Mouse (Mus musculus) bone marrow, adult 2 months (tissue): ENCODE data around the gene 0610010K14Rik. TPM values are rescaled to one million over a fixed set of nuclear protein-coding genes. Genes with fewer than 3 reads are reported as not detected.

ENCODE experiments used
- H3K27ac ChIP-seq: fragments of 200-500 bp; 2 replicates; pipeline ENCODE4 v1.5.1; 2012; ENCODE audit warnings: low read depth, mild to moderate bottlenecking, control low read depth, inconsistent platforms, low read length; ENCODE audit not compliant: control insufficient read depth, poor library complexity, insufficient read depth
- H3K4me1 ChIP-seq: fragments of 200-500 bp; 2 replicates; pipeline ENCODE4 v1.6.1; 2011; ENCODE audit warnings: low read length; ENCODE audit not compliant: control insufficient read depth, insufficient read depth
- H3K4me3 ChIP-seq: fragments of 200-500 bp; replicated peaks from 2 replicates; pipeline ENCODE3; 2011; ENCODE audit warnings: mild to moderate bottlenecking, low read depth, low read length, control low read depth; ENCODE audit not compliant: control insufficient read depth
- CTCF ChIP-seq: fragments of 200-500 bp; IDR thresholded peaks from 2 replicates; pipeline ENCODE4 v1.5.1; 2011; ENCODE audit warnings: low read length, control low read depth; ENCODE audit not compliant: control insufficient read depth, insufficient read depth
- POLR2A ChIP-seq: fragments of 200-500 bp; IDR thresholded peaks from 2 replicates; pipeline ENCODE4 v1.6.1; 2011; ENCODE audit warnings: low read depth, mild to moderate bottlenecking, control low read depth, low read length, borderline replicate concordance; ENCODE audit not compliant: control insufficient read depth
- WGBS: fragments of 180-500 bp; shearing (Covaris S2); methylation state at CpG from one replicate; pipeline ENCODE4 v1.1.7; 2018; 5-methylcytosine and 5-hydroxymethylcytosine counted together
- polyA plus RNA-seq: library from polyadenylated mRNA; stranded (reverse); fragments of >200 nt; gene quantifications from 2 replicates; pipeline ENCODE4 v1.2.4, GENCODE M21; 2011; ENCODE audit warnings: low replicate concordance; ENCODE audit not compliant: missing spikeins, insufficient read depth, insufficient read length

Gene 0610010K14Rik
- polyA plus RNA-seq, 1 experiment = 107 TPM

DNA sequence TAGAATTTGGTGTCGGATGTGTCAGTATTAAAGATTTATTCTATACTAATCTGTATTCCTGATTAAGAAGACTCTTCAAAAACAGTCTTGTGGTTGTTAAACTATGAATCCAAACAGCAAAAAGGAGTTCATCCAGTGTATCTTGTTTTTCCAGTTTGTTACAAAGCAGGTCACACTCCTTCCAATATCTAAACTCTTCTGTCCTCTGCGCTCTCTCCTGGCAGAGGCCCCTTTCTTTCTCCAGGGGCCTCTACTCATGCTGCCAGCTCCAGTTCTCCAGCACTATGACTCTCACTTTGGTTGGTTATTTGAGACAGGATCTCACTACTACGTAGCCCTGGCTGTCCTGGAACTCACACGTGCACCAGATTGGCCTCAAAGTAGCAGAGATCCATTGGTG, 28.1 kb upstream of the 0610010K14Rik start:
- WGBS = 77% methylated on average over 4 of the region's 4 CpGs
- H3K27ac ChIP-seq = no peak overlapping the region
- no peak overlapping the region for H3K4me3 ChIP-seq
- H3K4me1 ChIP-seq = no peaks in the 10 kb centered on the region
- TF ChIP-seq POLR2A (no peak), CTCF (no peak)

DNA sequence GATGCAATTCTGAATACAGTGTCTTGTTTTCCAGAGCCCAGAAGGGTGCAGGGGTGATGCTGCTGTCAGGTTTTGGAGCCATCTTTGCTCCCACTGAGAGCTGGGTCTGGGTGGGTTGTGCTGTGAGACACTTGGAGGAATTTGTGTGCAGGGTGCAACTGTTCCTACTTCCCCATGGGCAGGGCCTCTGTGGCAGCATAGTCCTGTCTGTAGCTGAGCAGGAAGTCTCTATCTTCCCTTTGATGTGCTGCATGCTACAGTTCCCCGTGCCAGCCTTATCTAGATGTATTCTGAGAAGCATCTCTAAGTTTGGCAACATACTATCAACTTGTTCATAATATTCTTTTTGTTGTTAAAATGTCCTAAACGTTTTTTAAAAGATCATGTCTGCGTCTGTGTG, 27.5 kb upstream of the 0610010K14Rik start:
- WGBS = 29% methylated on average over 3 of the region's 3 CpGs
- TF ChIP-seq POLR2A (no peak), CTCF (no peak)
- no peak overlapping the region for H3K27ac ChIP-seq

DNA sequence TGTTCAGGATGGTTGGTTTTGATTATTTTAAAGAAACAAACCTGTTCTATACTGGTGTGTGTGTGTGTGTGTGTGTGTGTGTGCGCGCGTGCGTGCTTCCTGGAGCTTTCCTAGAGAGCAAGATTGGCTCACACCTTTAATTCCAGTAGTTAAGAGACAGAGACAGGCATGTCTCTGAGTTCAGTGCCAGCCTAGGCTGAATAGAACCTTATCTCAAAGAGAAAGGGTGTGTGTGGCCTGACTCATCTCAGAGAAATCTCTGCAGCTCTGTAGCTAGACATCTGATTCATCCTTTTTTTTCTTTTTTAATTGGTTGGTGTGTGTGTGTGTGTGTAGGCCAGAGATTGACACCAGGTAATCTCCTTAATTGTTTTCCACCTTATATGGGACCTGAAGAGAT, 21.3 kb upstream of the 0610010K14Rik start:
- H3K4me3 ChIP-seq = no peak overlapping the region
- no peak overlapping the region for H3K27ac ChIP-seq
- WGBS = 86% methylated on average over 4 of the region's 4 CpGs
- no peaks in the 10 kb centered on the region for H3K4me1 ChIP-seq
- no peak for TF ChIP-seq CTCF
- no peak for TF ChIP-seq POLR2A

More for the DNA sequence above, 27.5 kb upstream of the 0610010K14Rik start:
- H3K4me3 ChIP-seq = no peak overlapping the region
- H3K4me1 ChIP-seq = no peaks in the 10 kb centered on the region

DNA sequence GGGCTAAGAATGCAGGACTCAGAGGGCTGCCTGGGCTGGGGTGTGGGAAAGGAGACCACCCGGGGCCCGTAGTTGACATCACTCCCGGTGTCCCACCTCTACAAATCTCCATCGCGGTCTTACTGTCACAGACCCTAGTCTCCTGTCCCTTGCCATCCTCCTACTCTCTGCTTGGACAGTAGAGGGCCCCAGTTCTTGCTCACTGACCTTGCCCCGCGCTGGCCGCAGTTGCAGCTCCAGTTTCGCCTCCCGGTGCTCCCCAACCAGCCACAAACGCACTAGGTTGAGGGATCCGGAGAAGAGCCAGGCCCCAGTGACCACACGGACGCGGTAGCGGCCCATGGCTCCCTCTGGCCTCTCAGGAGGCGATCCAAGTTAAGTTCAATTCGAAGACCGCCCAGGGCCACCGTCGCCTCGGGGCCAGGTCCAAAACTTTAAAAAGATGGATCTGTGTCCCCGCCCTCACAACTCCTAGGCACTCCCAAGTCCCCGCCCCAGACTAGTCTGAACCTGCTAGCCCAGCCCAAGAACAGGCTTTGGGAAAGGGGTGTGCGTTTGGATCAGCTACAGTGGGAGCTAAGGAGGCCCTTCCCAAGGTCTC, 17.3 kb upstream of the 0610010K14Rik start, which contains the start of gene Alox12:
Alox12 (minus strand) TSS at position 423 of the 601 bp plus-strand sequence.
- WGBS = 14% methylated on average over 25 of the region's 25 CpGs
- TF ChIP-seq CTCF = peak; percentile 31
- TF ChIP-seq POLR2A = no peak
- H3K27ac ChIP-seq = no peak within 1 kb of the TSS
- H3K4me1 ChIP-seq = no peaks in the 10 kb centered on the region
- H3K4me3 ChIP-seq = no peak within 1 kb of the TSS

DNA sequence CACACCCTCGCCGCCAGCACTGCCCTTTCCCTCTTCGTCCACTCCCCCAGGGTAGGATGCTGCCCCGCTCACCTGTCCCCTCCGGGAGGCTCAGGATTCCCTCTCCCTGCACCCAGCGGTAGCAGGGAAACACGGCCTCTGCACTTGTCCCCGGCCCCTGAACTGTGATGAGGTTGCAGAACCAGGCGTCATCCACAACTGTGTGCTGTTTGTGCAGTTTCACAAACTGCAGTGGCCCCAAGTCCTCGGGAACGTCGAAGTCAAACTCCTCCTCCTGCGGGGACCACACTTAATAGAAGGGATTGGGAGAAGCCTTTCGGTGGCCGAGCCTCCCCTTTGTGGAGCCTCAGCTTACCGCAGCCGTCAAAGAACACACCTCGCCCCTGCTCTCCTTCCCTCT, 16.6 kb upstream of the 0610010K14Rik start:
- Histone ChIP-seq H3K27ac (no peak overlapping the region), H3K4me1 (no peaks in the 10 kb centered on the region), H3K4me3 (no peak overlapping the region)
- 3% methylated on average over 18 of the region's 18 CpGs for WGBS
- TF ChIP-seq POLR2A = no peak
- TF ChIP-seq CTCF = no peak

DNA sequence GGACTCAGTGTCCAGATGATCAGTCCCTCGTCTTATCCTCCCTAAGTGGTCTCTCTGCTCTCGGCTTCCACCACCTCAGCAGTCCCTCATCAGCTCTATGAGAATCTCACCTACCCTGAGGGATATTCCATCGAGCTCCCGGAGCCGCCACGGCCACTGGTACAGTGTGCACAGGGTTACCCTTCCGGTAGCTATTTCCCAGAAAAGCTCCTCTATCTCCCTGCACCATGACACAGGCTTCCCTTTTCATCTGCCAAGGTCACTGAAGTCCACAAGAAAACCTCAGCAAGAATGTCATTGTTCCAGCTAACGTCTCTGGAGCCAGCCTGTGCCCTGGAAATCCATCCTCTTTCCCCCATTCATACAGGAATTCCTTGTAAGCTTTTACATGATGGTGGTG, 14.1 kb upstream of the 0610010K14Rik start:
- H3K27ac ChIP-seq = no peak overlapping the region
- TF ChIP-seq POLR2A (no peak), CTCF (no peak)
- no peaks in the 10 kb centered on the region for H3K4me1 ChIP-seq
- no peak overlapping the region for H3K4me3 ChIP-seq
- WGBS = 79% methylated on average over 8 of the region's 8 CpGs

DNA sequence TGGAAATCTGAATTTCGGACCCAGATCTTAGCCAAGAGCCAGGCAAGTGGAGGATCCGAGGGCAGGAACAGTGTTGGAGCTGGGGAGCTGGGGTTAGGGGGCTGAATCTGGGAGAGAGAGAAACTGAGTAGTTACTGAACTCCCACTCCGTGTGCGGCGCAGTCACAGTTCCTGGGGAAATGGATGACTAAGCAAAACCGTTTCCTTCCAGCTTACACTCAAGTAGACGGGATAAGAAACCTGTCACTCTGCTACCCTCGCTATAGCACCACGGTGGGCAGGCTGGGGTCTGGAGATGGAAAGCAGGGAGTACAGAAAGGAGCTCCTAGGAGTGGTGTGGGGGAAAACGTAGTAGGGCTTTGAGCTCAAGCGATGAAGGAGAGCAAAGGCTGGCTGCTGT, 12.4 kb upstream of the 0610010K14Rik start:
- WGBS = 14% methylated on average over 11 of the region's 11 CpGs
- H3K4me1 ChIP-seq = no peaks in the 10 kb centered on the region
- no peak overlapping the region for H3K27ac ChIP-seq
- TF ChIP-seq CTCF = no peak
- H3K4me3 ChIP-seq = no peak overlapping the region

DNA sequence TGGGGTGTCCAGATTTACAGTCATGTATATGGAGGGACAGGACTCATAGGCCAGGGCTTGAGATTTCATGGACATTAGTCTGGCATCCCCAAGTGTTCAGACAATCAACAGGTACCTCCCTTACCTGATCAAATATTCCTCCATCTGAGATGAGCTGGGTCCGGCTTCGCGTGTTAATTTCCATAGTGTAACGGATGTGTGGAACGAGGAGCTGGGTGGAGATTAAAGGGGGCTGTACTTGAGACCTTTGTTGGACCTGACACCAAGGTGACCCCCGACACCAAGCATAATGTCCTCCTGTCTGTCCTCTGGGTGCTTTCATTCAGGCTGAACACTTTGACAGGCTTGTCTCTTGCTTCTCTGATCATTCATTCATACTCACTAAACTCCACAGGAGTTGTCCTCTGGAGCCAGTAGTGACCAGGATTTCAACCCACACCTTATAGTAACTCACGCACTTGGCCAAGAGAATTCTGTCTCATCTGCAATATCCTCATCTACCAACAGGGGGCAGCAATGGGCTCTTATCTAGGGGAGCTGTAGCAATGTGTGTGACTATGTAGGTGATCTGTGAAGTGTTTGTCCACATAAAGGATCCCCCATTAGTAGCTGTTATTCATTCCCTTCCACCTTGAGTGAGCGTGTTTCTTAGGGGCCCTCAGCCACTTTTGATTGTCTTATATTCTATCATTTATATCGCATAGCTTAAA, 9.6 kb upstream of the 0610010K14Rik start:
- Histone ChIP-seq H3K4me1 (no peaks in the 10 kb centered on the region), H3K27ac (no peak overlapping the region), H3K4me3 (no peak overlapping the region)
- WGBS = 47% methylated on average over 9 of the region's 9 CpGs
- TF ChIP-seq CTCF (peak; percentile 35; the same call in 1 of the 2 replicates), POLR2A (no peak)
